Mouse (Mus musculus): Measurements from ENCODE around the gene Sdc3. TPM values are rescaled to one million over a fixed set of nuclear protein-coding genes. Genes with fewer than 3 reads are reported as not detected.

Sdc3 gene
- polyA plus RNA-seq, 1 experiment from 2014 or later, result 18.6 TPM

Other genes with a start within 250 kb of the Sdc3 start
- gene Nkain1, start 218.4 kb upstream of the Sdc3 start, polyA plus RNA-seq (2014; fragmentation: Nextera tagmentation; extraction: Ambion mirVana), result 8.8 and 8.9 TPM in 2 replicates
- 115 and 120 TPM in 2 replicates for gene Pum1, start 129.2 kb upstream of the Sdc3 start, polyA plus RNA-seq (2014; fragmentation: Nextera tagmentation; extraction: Ambion mirVana)
- 18.7 and 18.8 TPM in 2 replicates for gene Laptm5, start 120.6 kb downstream of the Sdc3 start, polyA plus RNA-seq (2014; fragmentation: Nextera tagmentation; extraction: Ambion mirVana)
- gene Matn1, start 151.8 kb downstream of the Sdc3 start, polyA plus RNA-seq (2014; fragmentation: Nextera tagmentation; extraction: Ambion mirVana), result 1.6 and 2.0 TPM in 2 replicates